Mouse (Mus musculus): ENCODE results near the gene Ndufaf1. TPM values are rescaled to one million over a fixed set of nuclear protein-coding genes. Genes with fewer than 3 reads are reported as not detected.
A peak's percentile ranks its signal among the peaks of the same experiment; 100 is the strongest.
"Not testable (repeated sequence)": the region's sequence is repeated elsewhere in the genome, so short reads cannot be mapped to it uniquely, and the experiment has no call there.

Ndufaf1 gene
- total RNA-seq (2021), result 35.6 and 48.1 TPM in 2 replicates
- long read RNA-seq, transcript Ndufaf1-203 (5 exons, 1,308 nt), result minor isoform, 19 of 49 reads
- long read RNA-seq, transcript Ndufaf1-202 (5 exons, 1,478 nt), result major isoform, 21 of 49 reads
- long read RNA-seq, partial matches to known transcripts, result 5 of 49 reads
- long read RNA-seq, other reads (novel, unspliced or antisense), result 4 of 49 reads

DNA sequence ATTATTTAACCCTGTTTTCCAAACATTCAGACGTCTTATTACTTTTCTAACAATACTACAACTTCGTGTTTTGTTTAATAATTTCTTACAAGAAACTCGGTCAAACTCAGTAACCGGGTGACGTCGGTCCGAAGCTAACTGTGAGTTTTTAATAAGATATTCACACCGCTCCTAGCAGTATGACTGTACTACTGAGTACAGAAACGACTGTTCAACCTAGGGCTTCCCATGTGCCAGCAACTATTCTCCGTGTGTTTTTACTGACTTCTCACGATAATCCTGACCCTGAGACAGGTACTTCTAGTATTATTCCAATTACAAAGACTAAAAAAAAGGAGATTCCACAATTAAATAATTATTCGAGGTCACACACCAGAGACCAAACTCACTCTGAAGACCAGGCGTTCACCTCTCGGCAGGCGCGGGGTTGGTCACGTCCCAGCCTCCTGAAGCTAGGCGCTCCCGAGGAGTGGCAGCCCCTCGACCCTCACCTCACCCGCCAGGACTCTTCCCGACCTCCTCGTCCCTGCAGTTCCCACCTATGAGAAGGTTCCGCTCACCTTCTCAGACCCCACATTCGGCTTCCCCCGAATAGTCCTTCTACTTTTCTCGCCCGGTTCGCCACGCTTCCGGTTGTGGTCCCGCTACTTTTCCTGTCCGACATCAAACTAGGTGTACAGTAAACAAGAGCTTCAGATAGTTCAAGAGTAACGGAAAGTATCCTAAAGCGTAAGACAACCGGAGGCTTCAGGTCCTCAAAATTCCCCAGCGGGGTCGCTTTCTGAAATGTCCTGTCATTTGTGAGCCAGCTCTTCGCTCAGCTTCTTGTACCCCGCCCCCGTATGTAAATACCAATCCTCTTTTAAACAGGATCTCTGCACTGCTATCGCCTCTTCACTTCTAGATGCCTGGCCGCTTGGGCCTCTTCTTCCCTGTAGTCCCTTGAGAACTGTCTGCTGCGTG lies at the start of gene Ndufaf1:
Ndufaf1 (minus strand) TSS at position 608 of the 963 bp plus-strand sequence.
- peak; percentile 75 for DNase-seq

DNA sequence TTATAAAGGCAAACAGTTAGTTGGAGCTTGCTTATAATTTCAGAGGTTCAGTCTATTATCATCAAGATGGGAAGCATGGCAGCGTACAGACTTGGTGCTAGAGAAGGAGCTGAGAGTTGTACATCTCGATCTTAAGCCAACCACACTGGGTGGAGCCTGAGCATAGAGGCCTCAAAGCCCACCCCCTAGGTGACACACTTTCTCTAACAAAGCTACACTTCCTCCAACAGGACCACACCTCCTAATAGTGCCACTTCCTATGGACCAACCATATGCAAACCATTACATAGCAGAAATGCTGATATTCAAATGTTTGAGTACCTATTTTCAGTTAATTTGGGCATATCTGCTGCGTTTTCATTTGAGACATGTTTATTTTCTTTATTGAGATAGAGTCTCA lies 47.4 kb upstream of the Ndufaf1 start:
- no peak for DNase-seq

DNA sequence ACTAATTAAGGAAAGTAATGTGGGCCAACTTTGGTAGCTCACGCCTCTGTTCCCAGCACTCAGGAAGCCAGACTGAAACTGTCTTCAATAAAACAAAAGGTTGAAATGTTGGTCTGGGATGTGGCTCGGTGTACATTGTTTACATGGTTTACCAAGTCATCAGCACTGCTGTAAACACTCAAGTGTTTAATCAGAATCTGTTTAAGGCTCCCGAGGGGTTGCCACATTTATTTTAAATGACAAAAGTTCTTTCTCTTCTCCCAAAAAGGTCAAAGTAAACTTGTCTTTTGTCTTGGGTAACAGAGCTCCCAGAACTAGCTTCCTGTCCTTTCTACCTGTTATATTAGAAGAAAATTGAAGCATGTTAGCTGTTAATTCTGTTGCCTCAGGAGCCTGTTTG lies 45.0 kb upstream of the Ndufaf1 start:
- no peak for DNase-seq

DNA sequence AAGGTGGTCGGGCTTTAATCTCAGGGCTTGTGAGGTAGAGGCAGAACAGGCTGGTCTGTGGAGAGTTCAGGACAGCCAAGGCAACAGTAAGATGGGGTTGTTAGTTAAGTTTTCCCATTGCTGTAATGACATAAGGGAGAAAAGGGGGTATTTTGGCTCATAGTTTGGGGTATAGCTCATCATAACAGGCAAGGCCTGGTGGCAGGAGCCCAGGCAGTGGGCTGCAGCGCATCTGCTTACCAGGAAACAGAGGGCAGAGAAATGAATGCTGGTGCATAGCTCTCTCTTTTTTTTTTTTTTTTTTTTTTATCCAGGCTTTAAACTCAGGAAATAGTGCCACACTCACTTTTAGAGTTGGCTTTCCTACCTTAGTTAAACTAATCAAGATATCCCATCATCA lies 40.5 kb upstream of the Ndufaf1 start:
- DNase-seq, result no peak

DNA sequence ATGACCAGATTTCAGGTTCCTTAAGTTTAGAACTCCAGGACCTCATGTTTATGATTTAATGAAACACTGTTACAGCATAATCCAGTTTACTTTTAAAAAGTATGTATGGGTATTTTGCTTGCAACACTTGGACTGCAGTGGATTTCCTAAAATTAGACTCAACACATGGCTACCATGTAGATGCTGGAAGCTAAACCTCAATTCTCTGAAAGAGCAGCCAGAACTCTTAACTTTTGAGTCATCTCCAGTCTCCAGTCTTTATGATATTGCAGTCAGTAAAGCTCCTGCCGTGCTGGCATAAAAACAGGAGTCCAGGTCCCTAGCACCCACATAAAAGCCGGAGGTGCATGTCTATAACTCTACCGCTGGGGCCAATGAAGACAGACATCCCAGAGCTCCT lies 37.3 kb upstream of the Ndufaf1 start:
- no peak for DNase-seq

DNA sequence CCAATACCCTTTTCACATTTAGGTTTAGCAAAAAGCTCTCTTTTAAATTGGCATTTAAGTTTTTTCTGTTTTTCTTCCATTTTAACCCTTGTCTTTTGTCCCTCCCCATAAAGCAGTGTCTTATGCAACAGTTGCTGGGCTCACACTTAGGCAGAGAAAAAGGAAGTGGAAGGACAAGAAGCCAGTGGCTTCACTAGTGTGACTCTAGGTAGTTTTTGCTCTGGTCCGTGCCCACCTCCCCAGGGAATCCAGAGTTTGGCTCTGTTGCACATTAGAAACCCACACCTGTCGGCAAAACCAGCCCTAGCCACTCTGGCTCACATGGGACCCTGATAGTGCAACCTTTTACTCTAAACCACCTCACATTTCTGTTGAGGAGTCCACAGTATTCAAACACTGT lies 35.8 kb upstream of the Ndufaf1 start:
- DNase-seq, result no peak

DNA sequence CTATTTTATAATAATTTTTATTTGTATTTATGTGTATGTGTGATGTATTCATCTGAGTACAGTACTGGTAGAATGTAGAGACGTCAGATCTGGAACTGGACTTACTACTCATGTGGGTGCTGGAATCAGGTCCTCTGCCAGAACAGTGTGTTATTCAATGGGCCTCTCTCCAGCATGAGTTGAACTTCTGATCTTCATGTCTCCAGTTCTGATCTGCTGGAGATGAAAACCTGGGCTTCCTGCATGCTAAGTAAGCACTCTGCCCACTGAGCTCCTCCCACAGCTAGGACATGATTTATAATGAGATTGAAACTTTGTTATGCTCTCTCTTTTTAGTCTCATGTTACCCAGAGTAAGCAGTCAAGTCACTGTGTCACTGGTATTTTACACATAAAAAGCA lies 33.5 kb upstream of the Ndufaf1 start:
- DNase-seq, result no peak

DNA sequence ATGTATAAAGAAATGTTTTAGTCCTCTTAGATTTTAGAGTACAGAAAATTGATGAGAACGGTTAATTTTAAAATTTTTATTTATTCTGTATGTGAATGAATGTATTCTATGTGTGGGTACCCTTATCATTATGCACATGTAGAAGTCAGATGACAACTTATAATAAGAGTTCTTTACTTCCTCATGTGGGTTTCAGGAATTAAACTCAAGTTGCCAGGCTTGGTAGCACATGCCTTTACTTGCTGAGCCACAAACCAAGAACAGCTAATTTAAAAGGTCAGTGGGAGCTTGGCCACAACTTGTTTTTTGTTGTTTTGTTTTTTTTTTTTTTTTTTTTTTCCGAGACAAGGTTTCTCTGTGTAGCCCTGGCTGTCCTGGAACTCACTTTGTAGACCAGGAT lies 32.2 kb upstream of the Ndufaf1 start:
- no peak for DNase-seq

DNA sequence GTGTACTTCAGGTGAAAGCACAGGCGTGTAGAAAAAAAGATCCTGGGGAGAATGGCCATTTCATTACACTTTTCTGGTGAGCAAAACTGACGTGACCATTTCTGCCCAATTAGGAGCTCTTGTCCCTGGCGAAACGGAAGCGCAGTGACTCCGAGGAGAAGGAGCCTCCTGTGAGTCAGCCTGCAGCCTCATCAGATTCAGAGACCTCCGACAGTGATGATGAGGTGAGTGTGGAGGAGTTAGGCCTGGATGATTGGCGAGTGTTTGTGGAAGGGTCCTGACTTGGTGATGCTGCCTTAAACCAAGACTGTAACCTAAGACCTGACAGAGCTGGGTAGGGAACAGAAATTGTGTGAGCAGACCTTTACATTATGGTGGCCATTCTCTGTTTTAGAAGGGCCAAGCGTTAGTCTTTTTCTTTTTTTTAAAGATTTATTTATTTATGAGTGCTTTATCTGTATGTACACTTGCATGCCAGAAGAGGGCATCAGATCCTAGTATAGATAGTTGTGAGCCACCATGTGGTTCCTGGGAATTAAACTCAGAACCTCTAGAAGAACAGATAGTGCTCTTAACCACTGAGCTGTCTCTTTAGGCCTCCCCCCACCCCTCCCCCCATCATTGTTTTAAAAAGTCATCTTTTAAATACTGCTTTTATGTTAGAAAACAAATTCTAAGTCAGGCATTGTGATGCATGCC lies 29.5 kb upstream of the Ndufaf1 start:
- no peak for DNase-seq

DNA sequence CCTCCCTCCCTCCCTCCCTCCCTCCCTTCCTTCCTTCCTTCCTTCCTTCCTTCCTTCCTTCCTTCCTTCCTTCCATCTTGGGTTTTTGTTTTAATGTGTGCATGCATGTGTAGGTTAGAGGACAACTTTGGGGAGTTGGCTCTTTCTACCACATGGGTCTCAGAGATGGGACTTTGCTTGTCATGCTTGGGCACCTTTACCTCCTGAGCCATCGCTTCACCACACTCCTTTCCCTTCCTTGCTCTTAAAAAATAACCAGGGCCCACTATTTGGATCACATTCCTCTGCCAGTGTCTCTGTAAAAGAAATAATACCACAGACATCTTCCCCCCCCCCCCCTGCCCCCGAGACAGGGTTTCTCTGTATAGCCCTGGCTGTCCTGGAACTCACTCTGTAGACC lies 21.1 kb upstream of the Ndufaf1 start:
- no peak for DNase-seq

DNA sequence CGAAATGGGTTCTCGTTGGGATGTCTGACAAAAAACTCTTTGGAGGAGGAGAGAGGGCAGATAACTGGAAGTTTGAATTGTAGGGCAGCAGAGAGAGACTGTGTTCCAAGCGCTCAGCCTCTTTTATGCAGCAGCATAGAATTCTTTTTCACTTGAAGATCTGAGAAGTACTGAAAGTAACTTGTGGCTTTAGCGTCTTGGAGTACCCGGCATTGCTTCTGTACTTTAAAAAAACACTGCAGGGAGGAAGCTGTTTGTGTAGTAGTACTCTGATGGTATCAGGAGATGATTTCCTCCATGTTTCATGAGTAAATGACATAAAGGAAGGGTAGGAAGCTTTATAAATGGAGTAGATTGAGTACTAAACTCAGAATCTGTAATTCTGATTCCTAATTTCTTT lies 13.2 kb upstream of the Ndufaf1 start:
- no peak for DNase-seq

DNA sequence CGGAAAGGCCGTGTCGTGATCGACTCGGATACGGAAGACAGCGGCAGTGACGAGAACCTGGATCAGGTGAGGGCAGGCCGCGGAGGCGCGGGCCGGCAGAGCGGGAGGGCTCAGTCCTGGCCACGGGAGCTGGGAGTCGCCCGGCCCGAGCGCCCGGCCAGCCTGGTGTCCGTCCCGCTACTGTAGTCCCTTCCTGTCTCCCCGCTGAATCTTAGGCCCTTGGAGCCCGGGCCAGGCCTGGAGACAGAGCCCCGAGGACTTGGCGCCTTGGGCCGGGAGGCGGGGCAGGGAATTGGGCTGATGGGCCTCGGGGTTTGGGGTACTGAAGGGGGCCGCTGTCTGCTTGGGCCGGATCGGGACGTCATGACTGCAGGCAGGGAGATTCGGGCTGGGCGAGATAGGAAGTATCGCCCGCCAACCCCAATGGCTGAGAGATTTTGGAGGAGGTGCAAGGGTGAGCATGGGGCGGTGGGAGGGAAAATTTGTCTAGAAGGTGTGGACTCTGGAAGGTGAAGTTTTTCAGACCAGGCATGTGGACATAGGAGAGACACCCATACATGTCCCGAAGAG lies 12.7 kb upstream of the Ndufaf1 start:
- peak; percentile 48 for DNase-seq

DNA sequence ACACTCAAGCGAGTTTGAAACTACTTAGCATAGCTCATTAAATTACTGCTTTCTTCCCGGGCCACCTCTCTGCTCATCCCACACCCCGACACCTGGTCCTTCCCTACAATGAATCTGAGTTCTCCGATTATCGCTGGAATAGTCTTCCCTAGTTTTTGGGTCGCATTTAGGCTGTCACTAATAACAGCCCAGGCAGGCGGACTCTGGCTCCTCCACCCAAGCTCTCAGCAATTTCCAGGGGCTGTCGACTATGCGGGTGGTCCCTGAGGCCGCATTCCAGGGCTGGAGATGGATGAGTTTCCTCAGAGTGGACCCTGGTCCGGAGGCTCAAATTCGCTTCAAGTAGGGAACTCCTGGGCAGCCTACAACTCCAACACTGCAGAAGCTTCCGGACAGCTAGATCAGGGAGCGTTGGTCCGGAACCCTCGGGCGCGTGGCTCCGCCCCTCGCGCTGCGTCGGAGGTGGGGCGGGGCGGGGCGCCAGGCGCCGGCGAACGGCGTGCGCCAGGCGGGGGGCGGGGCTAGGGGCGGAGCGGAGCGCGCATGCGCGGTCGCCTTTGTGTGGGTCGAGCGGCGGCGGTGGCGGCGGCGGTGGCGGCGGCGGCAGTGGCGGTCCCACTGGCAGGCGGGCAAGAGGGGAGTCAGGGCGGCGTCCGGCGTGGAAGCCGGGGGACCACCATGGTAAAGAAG lies 12.0 kb upstream of the Ndufaf1 start, which contains the start of gene Rtf1:
Rtf1 (plus strand) TSS at position 544 of the 690 bp plus-strand sequence.
- peak; percentile 99 for DNase-seq

DNA sequence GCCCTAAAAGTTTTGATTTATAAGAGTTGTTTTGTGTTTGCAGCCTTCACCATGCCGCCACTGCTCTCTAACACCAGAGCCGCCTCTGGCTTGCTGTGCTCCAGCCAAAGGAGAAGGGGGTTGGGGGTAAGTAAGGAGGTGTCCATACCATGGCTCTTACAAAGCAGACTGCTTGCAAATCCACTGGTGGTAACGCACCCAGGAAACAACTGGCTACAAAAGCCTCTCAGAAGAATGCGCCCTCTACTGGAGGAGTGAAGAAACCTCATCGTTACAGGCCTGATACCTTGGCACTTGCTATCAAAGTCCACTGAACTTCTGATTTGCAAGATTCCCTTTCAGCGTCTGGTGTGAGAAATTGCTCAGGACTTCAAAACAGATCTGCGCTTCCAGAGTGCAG lies 6.4 kb upstream of the Ndufaf1 start:
- no peak for DNase-seq

DNA sequence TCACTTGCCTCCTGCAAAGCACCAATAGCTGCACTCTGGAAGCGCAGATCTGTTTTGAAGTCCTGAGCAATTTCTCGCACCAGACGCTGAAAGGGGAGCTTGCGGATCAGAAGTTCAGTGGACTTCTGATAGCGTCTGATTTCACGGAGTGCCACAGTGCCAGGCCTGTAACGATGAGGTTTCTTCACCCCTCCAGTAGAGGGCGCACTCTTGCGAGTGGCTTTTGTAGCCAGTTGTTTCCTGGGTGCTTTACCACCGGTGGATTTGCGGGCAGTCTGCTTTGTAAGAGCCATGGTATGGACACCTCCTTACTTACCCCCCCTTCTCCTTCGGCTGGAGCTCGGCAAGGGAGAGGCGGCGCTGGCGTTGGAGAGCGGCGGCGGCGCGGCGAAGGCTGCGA lies 3.1 kb upstream of the Ndufaf1 start:
- not testable (repeated sequence) for DNase-seq

DNA sequence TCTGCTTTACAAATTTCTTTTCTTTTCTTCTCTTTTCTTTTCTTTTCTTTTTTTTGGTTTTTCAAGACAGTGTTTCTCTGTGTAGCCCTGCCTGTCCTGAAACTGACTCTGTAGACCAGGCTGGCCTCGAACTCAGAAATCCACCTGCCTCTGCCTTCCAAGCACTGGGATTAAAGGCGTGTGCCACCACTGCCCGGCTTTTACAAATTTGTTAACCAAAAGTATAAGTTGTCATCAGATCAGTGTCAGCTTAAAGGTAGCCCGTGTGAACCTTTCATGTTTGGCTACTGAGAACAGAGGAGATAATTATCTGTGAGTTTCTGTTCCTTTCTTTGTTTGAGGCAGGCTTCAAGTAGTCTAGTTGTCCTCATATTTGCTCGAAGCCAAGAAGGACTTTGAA lies 18.4 kb downstream of the Ndufaf1 start:
- DNase-seq, result no peak

DNA sequence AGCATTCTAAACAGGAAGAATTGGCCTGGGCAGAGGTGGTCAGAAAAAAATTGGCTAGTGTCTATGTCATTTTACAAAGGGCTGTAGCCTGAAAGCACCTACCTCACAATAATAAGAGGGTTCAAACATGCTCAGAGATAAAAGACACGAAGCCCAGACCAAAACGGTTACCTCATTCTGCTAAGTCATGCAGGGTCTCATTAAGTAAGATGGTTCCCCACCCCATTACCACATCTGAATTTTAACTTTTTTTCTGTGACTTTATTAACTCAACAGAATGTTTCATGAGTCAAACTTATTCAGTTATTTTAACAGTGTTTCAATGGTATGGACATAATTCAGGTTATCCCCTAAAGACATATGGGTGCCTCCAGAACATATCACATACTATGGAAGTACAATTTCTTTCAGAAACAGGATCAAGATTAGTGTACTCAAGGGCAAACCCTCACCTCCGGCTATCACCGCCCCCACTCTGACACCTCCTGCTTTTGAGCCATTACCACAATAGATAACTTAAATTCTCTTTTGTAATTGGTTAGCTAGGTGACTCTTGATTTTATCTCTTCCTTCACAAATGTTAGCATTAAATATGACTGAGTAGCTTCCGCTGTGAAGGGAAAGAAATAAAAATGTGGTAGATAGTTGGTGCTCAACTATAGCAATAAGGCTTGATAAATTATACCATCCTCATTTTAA lies 21.3 kb downstream of the Ndufaf1 start:
- no peak for DNase-seq

DNA sequence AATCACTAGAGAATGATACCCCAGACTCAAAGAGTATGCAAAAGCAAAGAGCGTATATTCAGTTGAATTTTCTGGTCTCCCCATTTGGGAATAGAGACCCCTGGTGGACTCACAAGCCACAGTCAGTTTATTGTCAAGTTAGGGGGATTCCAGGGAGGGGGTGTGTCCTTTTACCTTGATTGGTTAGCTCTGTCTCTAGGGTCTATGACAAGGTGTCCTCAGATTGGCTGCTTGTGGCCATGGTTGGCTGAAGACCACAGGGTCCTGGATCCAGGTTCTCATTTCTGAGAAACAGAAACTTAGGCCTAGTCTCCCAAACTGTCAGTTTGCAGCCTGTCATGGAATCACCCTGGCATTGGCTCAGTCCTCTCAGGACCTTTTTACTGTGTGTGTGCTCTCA lies 25.8 kb downstream of the Ndufaf1 start:
- no peak for DNase-seq

DNA sequence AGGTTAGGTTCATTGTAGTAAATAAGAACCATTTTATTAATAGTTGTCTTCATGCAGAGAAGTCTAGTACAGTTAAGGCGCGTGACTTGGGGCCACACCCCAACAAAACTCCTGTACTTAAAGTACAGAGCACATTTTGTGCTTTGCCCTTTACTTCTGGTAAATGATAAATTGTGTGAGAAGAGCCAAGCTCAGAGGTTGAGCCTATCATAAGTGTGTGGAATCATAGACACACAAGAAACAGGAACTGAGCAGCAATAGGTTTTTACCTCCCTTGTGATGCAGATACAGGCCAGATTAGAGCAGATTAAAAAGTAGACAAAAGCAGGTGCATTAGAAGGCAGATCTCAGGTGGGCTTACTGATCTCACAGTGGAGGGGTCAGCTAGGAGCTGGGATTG lies 41.3 kb downstream of the Ndufaf1 start:
- DNase-seq, result no peak

DNA sequence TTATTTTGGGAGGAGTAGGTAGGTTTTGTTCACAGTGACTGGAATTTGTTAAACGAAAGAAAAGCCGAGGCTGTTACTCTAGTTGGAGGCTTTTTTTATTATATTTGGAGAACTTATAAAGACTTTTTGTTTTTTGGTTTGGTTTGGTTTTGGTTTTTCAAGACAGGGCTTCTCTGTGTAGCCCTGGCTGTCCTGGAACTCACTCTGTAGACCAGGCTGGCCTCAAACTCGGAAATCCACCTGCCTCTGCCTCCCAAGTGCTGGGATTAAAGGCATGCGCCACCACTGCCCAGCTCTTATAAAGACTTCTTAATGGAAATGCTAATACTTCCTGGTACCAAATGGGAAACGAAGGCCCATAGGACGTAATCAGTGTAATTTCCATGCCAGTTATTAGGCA lies 43.6 kb downstream of the Ndufaf1 start:
- DNase-seq, result not testable (repeated sequence)

DNA sequence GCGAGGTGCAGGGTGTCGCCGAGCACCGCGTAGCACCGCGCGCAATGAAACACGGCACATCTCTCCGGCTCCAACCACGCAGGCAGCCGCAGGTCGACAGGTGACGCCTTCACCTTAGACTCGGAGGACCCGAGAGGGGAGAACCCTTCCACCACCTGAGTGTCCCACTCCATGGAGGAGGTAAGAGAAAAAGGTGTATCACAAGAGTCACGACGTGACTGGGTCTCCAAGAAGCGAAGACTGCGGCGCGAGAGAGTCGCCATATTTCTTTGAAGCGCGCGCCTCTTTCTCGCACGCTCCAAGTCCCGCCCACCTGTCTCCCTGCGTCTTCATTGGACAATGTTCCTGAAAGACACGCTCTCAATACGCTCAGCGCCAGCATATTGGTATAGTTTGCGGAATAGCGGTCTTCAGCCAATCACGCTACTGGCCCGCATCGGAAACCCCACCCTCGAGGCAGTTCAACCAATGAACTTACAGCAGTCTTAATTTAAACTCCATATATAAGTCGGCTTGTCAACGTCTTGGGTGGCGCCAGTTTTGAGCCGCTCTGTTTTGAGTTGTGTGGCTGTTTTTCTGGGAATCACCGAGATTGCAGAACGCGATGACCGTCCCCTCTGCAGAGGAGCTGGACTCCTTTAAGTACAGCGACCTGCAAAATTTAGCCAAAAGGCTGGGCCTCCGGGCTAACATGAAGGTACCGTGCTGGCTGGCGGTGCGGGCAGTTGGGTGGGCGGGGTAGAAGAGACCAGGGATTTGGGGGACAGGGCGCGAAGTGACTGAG lies 44.2 kb downstream of the Ndufaf1 start, which contains the start of the genes Nusap1 and Oip5:
Nusap1 (plus strand) TSS at position 100 of the 784 bp plus-strand sequence.
Oip5 (minus strand) TSS at position 271 of the 784 bp plus-strand sequence.
- peak; percentile 86 for DNase-seq
